Mouse (Mus musculus): ENCODE measurements around the gene Cep112.

GRCm38 (mm10) chr11:108558544-108558943, 133.6 kb downstream of the Cep112 start:
- TF ChIP-seq POLR2A (IDR thresholded peaks at IDR 0.05; ENCODE audit: borderline replicate concordance, insufficient read depth, low read length) = no peak
- TF ChIP-seq CTCF (IDR thresholded peaks at IDR 0.05; ENCODE audit: borderline replicate concordance, insufficient read depth, low read depth, low read length) = no peak

Data from cerebellum, adult 2 months (tissue).